Mouse (Mus musculus) heart, embryonic 14.5 days (tissue): ENCODE measurements around the gene Foxo1. TPM values are rescaled to one million over a fixed set of nuclear protein-coding genes. Genes with fewer than 3 reads are reported as not detected.

Experiments used
- ATAC-seq: fragments of 200-750 bp; cut with Nextera tagmentation; 2 replicates; pipeline ENCODE4 v1.8.0; 2017; ENCODE audit warnings: low read depth, moderate TSS enrichment; ENCODE audit not compliant: insufficient number of reproducible peaks, insufficient read depth, low FRiP score
- H3K27ac ChIP-seq, 2 experiments: fragments of 200-500 bp in 1 of 2; fragments of 300-500 bp in 1 of 2; sonication (generic) in 1 of 2; replicated peaks in 1 of 2; 2 replicates each; pipeline ENCODE4 v1.5.1; 2012 to 2014; ENCODE audit warnings: low read depth in 2 of 2, low read length in 2 of 2, control low read depth in 1 of 2, mild to moderate bottlenecking in 1 of 2, mixed read lengths in 1 of 2; ENCODE audit not compliant: control insufficient read depth in 1 of 2, insufficient read depth in 1 of 2
- H3K27me3 ChIP-seq: fragments of 300-500 bp; sonication (generic); 2 replicates; pipeline ENCODE4 v1.6.1; 2014; ENCODE audit warnings: mild to moderate bottlenecking, low read length, control low read depth; ENCODE audit not compliant: control insufficient read depth, insufficient read depth
- H3K36me3 ChIP-seq: fragments of 300-500 bp; sonication (generic); 2 replicates; pipeline ENCODE4 v1.6.1; 2014; ENCODE audit warnings: mild to moderate bottlenecking, control low read depth, low read length, mixed read lengths; ENCODE audit not compliant: control insufficient read depth, insufficient read depth
- H3K4me1 ChIP-seq, 2 experiments: fragments of 200-500 bp in 1 of 2; fragments of 300-500 bp in 1 of 2; sonication (generic) in 1 of 2; 2 replicates each; pipeline ENCODE4 v1.6.1; 2012 to 2014; ENCODE audit warnings: low read length in 2 of 2, control low read depth in 1 of 2, mixed read lengths in 1 of 2; ENCODE audit not compliant: control insufficient read depth in 2 of 2, insufficient read depth in 2 of 2
- H3K4me2 ChIP-seq: fragments of 300-500 bp; sonication (generic); 2 replicates; pipeline ENCODE4 v1.6.1; 2014; ENCODE audit warnings: mild to moderate bottlenecking, low read length
- H3K4me3 ChIP-seq, 2 experiments: fragments of 200-500 bp in 1 of 2; fragments of 300-500 bp in 1 of 2; sonication (generic) in 1 of 2; 2 replicates each; pipeline ENCODE4 v1.5.1; 2012 to 2014; ENCODE audit warnings: low read length in 2 of 2, mild to moderate bottlenecking in 2 of 2, control low read depth in 1 of 2, low read depth in 1 of 2, moderate library complexity in 1 of 2; ENCODE audit not compliant: control insufficient read depth in 1 of 2, insufficient read depth in 1 of 2
- H3K9ac ChIP-seq: fragments of 300-500 bp; sonication (generic); 2 replicates; pipeline ENCODE4 v1.6.1; 2014; ENCODE audit warnings: mild to moderate bottlenecking, low read length
- H3K9me3 ChIP-seq: fragments of 300-500 bp; sonication (generic); 2 replicates; pipeline ENCODE4 v1.6.1; 2016; ENCODE audit warnings: low read length, control low read depth; ENCODE audit not compliant: control insufficient read depth
- WGBS: fragments of 180-500 bp; shearing (Covaris S2); extraction: QIAGEN DNeasy Blood & Tissue Kit; methylation state at CpG from one replicate; pipeline ENCODE4 v1.1.7; 2014; 5-methylcytosine and 5-hydroxymethylcytosine counted together
- polyA plus RNA-seq: library from polyadenylated mRNA; unstranded; fragments of >200 nt; fragmentation: Nextera tagmentation; extraction: Ambion mirVana; gene quantifications from 2 replicates; pipeline ENCODE4 v1.2.1, GENCODE M21; 2014

Foxo1 gene
- polyA plus RNA-seq, 1 experiment from 2014 or later, result 9.2 TPM

DNA sequence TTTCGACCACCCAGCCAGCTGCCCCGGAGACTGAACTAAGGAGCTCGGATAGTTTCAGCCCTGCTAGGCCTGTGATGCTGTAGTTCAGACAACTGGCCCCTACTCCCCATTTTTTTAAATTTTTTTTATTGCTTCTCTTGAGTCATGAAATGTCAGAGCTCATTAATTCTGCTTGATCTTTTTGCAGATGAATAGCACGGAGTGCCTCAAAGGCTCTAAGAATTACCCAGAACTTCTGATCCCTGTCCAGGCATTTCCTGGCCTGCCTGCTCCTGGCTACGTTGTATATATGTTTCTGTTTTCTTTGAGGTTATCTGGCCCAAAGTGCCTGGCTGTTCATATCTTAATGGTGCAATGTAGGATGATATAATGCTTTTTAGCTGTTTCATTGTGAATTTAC is 108.8 kb downstream of the Foxo1 start:
- no peak for ATAC-seq
- H3K9ac ChIP-seq, result no peak overlapping the region
- 71% methylated on average over 5 of the region's 5 CpGs for WGBS

DNA sequence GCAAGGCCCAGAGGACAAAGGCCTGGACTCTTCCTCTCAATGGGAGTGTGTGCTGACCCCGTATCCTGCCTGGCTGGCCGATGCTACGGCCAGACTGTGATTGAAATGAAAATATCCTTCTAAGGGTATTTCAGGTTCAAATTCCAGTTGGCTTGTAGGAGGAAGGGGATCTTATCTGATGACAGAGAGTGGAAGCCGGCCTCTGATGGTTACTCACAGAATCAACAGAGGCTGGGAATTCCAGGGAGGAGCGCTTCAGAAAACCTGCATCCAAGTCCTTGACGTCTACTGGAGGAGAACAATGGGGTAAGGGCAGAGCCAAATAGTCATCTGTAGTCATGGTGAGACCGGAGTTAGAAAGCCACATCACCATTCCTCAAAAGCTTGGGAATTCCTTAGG is 115.2 kb downstream of the Foxo1 start:
- Histone ChIP-seq H3K27ac (no peak overlapping the region), H3K4me1 (no peaks in the 10 kb centered on the region; a peak in 2 of 4 replicates), H3K4me2 (no peak overlapping the region), H3K9me3 (no peaks in the 10 kb centered on the region), H3K4me3 (no peak overlapping the region), H3K9ac (no peak overlapping the region), H3K27me3 (no peaks in the 10 kb centered on the region), H3K36me3 (no peaks in the 10 kb centered on the region)
- WGBS, result 51% methylated on average over 7 of the region's 7 CpGs
- no peak for ATAC-seq

More for the DNA sequence above, 108.8 kb downstream of the Foxo1 start:
- H3K4me1 ChIP-seq, result no peaks in the 10 kb centered on the region
- no peak overlapping the region for H3K27ac ChIP-seq
- H3K36me3 ChIP-seq, result no peaks in the 10 kb centered on the region
- H3K9me3 ChIP-seq, result no peaks in the 10 kb centered on the region
- no peak overlapping the region for H3K4me3 ChIP-seq
- no peaks in the 10 kb centered on the region for H3K27me3 ChIP-seq
- no peak overlapping the region for H3K4me2 ChIP-seq

DNA sequence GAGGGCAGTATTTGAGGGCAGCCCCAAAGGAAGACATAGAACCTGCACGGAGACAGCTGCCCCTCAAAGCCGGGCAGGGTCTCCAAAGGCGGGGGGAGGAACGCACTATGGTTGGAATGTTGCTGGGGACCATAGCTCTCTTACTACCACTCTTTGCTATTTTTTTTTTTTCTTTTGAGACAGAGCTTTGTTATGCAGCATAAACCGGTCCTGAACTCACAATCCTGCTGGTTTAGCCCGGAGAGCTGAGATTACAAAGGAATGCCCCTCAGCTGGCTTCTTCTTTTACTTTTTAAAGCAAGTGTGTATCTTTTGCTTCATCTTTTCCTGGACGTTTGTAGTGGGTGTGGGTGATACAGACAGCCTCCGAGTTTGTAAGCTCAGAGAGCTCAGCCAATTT is 118.2 kb downstream of the Foxo1 start:
- H3K9me3 ChIP-seq, result 0 out of 2 replicates have a peak, but pooled peaks cover 3% of the 10 kb centered on the region
- H3K27ac ChIP-seq, result no peak overlapping the region
- no peaks in the 10 kb centered on the region; a peak in 2 of 4 replicates for H3K4me1 ChIP-seq
- H3K4me2 ChIP-seq, result no peak overlapping the region
- H3K27me3 ChIP-seq, result no peaks in the 10 kb centered on the region
- ATAC-seq, result no peak
- H3K9ac ChIP-seq, result no peak overlapping the region
- 31% methylated on average over 8 of the region's 8 CpGs for WGBS
- H3K36me3 ChIP-seq, result no peaks in the 10 kb centered on the region
- H3K4me3 ChIP-seq, result no peak overlapping the region

DNA sequence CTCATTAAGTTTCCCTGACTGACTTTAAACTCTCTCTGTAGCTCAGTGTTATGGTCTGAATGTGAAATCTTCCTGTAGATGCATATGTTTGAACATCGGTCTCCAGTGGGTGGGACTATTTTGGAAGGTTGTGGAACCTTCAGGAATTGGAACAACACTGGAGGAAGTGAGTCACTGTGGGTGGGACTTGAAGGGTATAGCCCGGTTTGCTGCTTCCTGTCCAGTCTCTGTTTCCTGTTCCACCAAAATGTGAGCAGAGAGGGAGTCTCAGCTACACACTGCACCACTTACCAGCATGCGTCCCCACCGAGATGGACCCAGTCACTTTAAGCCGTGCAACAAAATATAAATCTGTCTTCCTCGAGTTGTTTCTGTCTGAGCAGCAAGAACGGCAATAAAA is 122.2 kb downstream of the Foxo1 start:
- no peaks in the 10 kb centered on the region; a peak in 2 of 4 replicates for H3K4me1 ChIP-seq
- no peak overlapping the region for H3K9ac ChIP-seq
- H3K4me3 ChIP-seq, result no peak overlapping the region
- no peak overlapping the region for H3K27ac ChIP-seq
- 0 out of 2 replicates have a peak, but pooled peaks cover 3% of the 10 kb centered on the region for H3K9me3 ChIP-seq
- WGBS, result 80% methylated on average over 7 of the region's 7 CpGs
- no peaks in the 10 kb centered on the region for H3K27me3 ChIP-seq
- ATAC-seq, result no peak
- H3K36me3 ChIP-seq, result no peaks in the 10 kb centered on the region
- no peak overlapping the region for H3K4me2 ChIP-seq

DNA sequence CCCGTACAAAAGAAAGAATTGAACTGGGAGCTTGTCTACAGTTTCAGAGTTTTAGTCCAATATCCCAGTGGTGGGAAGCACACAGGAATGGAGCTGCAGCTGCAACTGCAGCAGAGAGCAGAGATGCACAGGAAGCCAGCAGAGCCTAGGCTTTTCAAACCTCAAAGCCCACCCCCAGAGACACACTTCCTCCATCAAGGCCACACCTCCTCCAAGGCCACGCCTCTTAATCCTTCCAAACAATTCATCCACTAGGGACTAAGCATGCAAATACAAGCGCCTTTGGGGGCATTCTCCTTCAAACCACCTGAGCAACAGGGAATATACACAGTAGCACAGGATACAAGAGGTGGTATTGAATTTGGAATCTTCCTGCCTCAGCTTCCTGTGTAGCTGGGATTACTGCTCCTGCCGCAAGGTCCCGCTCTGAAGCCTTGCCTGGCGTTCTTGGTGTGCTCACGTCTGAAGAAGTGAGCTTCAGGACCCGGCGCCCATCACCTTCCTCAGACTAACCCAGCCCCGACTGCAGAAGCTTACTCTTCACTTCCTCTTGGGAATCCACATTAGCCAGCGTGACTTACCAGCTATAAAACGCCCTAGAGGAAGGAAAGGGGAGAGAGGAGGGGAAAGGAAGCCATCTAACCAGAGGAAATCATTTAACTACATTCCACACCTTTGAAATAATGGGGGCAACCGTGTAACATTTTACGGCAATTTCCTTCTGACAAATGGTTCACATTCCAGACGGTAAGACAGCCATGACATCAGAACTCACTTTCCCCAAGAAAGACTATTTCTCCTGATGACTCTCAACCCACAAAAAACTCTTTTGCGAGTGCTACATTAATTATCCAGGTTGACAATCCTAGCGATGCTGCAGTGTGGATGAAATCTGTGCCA is 122.9 kb downstream of the Foxo1 start:
- Histone ChIP-seq H3K4me1 (no peaks in the 10 kb centered on the region; a peak in 2 of 4 replicates), H3K9ac (no peak overlapping the region), H3K4me3 (no peak overlapping the region), H3K4me2 (no peak overlapping the region), H3K27ac (no peak overlapping the region), H3K36me3 (no peaks in the 10 kb centered on the region), H3K27me3 (no peaks in the 10 kb centered on the region), H3K9me3 (0 out of 2 replicates have a peak, but pooled peaks cover 3% of the 10 kb centered on the region)
- ATAC-seq, result no peak
- 77% methylated on average over 17 of the region's 17 CpGs for WGBS

DNA sequence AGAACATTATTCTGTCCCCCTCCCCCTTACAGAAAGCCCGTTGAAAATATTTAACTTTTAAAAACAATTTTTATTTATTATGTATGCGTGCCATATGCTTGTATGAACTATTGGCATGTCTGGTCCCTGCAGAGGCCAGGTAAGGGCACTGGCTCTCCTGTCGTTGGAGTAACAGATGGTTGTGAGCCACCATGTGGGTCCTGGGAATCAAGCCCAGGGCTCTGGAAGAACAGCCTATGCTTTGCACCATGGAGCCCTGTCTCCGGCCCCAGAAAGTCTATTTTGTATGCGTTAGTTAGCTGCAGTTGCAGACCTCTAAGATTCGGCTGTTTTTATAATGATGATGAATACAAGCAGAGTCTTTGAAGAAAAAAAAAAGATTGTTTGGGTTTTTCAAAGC is 123.8 kb downstream of the Foxo1 start:
- Histone ChIP-seq H3K4me3 (no peak overlapping the region), H3K9ac (no peak overlapping the region), H3K27me3 (no peaks in the 10 kb centered on the region), H3K27ac (no peak overlapping the region), H3K4me2 (no peak overlapping the region), H3K9me3 (0 out of 2 replicates have a peak, but pooled peaks cover 3% of the 10 kb centered on the region), H3K36me3 (no peaks in the 10 kb centered on the region), H3K4me1 (no peaks in the 10 kb centered on the region; a peak in 2 of 4 replicates)
- no peak for ATAC-seq
- WGBS, result 84% methylated on average over 6 of the region's 6 CpGs

DNA sequence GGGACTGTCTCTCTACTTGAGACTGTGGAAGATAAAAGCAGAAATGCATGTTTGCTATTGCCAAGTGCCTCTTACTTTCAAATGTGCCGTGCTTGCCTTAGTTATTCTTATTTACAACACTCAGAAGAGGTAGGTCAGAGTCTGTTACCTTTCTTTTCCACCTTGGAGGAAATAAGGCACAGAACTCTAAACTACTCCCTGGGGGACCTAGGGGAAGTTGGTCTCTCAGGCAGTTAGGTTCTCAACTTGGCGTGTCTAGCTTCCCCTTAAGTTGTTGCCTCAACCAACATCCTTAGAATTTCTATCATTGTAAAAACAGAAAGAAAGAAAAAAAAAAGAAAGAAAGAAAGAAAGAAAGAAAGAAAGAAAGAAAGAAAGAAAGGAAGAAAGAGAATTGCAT is 124.4 kb downstream of the Foxo1 start:
- 60% methylated on average over 2 of the region's 2 CpGs for WGBS
- H3K9ac ChIP-seq, result no peak overlapping the region
- H3K27ac ChIP-seq, result no peak overlapping the region
- no peak for ATAC-seq
- 0 out of 2 replicates have a peak, but pooled peaks cover 3% of the 10 kb centered on the region for H3K9me3 ChIP-seq
- H3K36me3 ChIP-seq, result no peaks in the 10 kb centered on the region
- H3K4me3 ChIP-seq, result no peak overlapping the region
- H3K27me3 ChIP-seq, result no peaks in the 10 kb centered on the region
- no peak overlapping the region for H3K4me2 ChIP-seq
- H3K4me1 ChIP-seq, result no peaks in the 10 kb centered on the region; a peak in 1 of 4 replicates
